12 mouse cellular contexts compared by ENCODE assay signal in genomic region chr17:75779770-75780169, GRCm38 (mm10).
DNase-seq lines count a peak whose midpoint lies in the region; ATAC-seq and TF ChIP-seq lines count a peak whose summit lies in the region.
"Had no signal": no experiment of that assay in that cellular context is flagged by ENCODE, and none has a peak within 500 bp of the region (broad histone marks: within the 10 kb centered on the region; RNA-seq: fewer than 3 reads in every experiment).

No protein-coding gene starts in this region.

- no peak overlapping the region for H3K4me3 ChIP-seq in hindbrain, embryonic 11.5 days (ENCODE audit: low read depth, low read length)
- no peak overlapping the region for H3K4me3 ChIP-seq in hindbrain, embryonic 16.5 days (ENCODE audit: low read length)
- H3K4me3 ChIP-seq in midbrain, postnatal 0 days (ENCODE audit: low read depth, low read length): no peak overlapping the region
- H3K4me3 ChIP-seq in midbrain, embryonic 13.5 days (replicated peaks): no peak overlapping the region
- no peak overlapping the region for H3K4me3 ChIP-seq in liver, embryonic 14.5 days (ENCODE audit: insufficient read depth in 1 of 2, low read depth in 2 of 2, low read length in 2 of 2)
- H3K4me3 ChIP-seq: embryonic facial prominence, embryonic 15.5 days; neural tube, embryonic 13.5 days had no signal

- no peaks in the 10 kb centered on the region for H3K27me3 ChIP-seq in hindbrain, embryonic 11.5 days (ENCODE audit: control insufficient read depth, insufficient read depth, low read length)
- no peaks in the 10 kb centered on the region for H3K27me3 ChIP-seq in hindbrain, embryonic 16.5 days (replicated peaks; ENCODE audit: control insufficient read depth, insufficient read depth, low read length)
- no peaks in the 10 kb centered on the region for H3K27me3 ChIP-seq in midbrain, postnatal 0 days (ENCODE audit: insufficient read depth, low read length)
- H3K27me3 ChIP-seq in midbrain, embryonic 13.5 days: no peaks in the 10 kb centered on the region
- no peaks in the 10 kb centered on the region for H3K27me3 ChIP-seq in liver, embryonic 14.5 days (ENCODE audit: control insufficient read depth, insufficient read depth, low read length)
- H3K27me3 ChIP-seq: embryonic facial prominence, embryonic 15.5 days; neural tube, embryonic 13.5 days had no signal

- TF ChIP-seq EP300 in liver, embryonic 14.5 days (IDR thresholded peaks at IDR 0.05; ENCODE audit: low read depth): no peak

- no peaks in the 10 kb centered on the region for H3K9me3 ChIP-seq in hindbrain, embryonic 11.5 days (ENCODE audit: control insufficient read depth, low read length)
- no peaks in the 10 kb centered on the region for H3K9me3 ChIP-seq in hindbrain, embryonic 16.5 days (ENCODE audit: control insufficient read depth, low read length)
- H3K9me3 ChIP-seq in midbrain, postnatal 0 days (ENCODE audit: low read length): no peaks in the 10 kb centered on the region
- H3K9me3 ChIP-seq in midbrain, embryonic 13.5 days: no peaks in the 10 kb centered on the region
- no peaks in the 10 kb centered on the region for H3K9me3 ChIP-seq in liver, embryonic 14.5 days (ENCODE audit: control insufficient read depth, low read length)
- H3K9me3 ChIP-seq: embryonic facial prominence, embryonic 15.5 days; neural tube, embryonic 13.5 days had no signal

- peak; percentile 35 for DNase-seq in hindbrain, embryonic 11.5 days (ENCODE audit: low spot score)
- DNase-seq in midbrain, postnatal 0 days (ENCODE audit: low spot score): no peak
- DNase-seq in brain, adult 2 months (ENCODE audit: low read depth, low spot score): peak; percentile 42
- no peak for DNase-seq in liver, embryonic 14.5 days (ENCODE audit: low read depth in 3 of 3, low spot score in 3 of 3)
- no peak for DNase-seq in spleen, adult 12 weeks (ENCODE audit: low spot score)
- DNase-seq in c-Kit-positive CD71-positive TER-119-positive erythroid progenitor cells, embryonic 14.5 days (ENCODE audit: low spot score): no peak
- DNase-seq: gastrocnemius, postnatal 36 days; heart, postnatal 4 days had no signal

- H3K36me3 ChIP-seq in hindbrain, embryonic 11.5 days (ENCODE audit: control insufficient read depth, insufficient read depth, low read length): no peaks in the 10 kb centered on the region
- H3K36me3 ChIP-seq in hindbrain, embryonic 16.5 days (ENCODE audit: control insufficient read depth, insufficient read depth, low read length): no peaks in the 10 kb centered on the region
- H3K36me3 ChIP-seq in midbrain, postnatal 0 days (ENCODE audit: insufficient read depth, low read length): no peaks in the 10 kb centered on the region
- no peaks in the 10 kb centered on the region for H3K36me3 ChIP-seq in midbrain, embryonic 13.5 days
- H3K36me3 ChIP-seq in liver, embryonic 14.5 days (replicated peaks; ENCODE audit: control insufficient read depth, insufficient read depth, low read depth): no peaks in the 10 kb centered on the region
- H3K36me3 ChIP-seq: embryonic facial prominence, embryonic 15.5 days; neural tube, embryonic 13.5 days had no signal

- no peak overlapping the region for H3K4me2 ChIP-seq in hindbrain, embryonic 11.5 days (replicated peaks; ENCODE audit: low read depth, low read length)
- no peak overlapping the region for H3K4me2 ChIP-seq in hindbrain, embryonic 16.5 days (ENCODE audit: low read length)
- no peak overlapping the region for H3K4me2 ChIP-seq in midbrain, postnatal 0 days (ENCODE audit: low read depth, low read length, poor library complexity, severe bottlenecking)
- no peak overlapping the region for H3K4me2 ChIP-seq in midbrain, embryonic 13.5 days (replicated peaks)
- H3K4me2 ChIP-seq in liver, embryonic 14.5 days (ENCODE audit: low read depth): no peak overlapping the region
- H3K4me2 ChIP-seq: embryonic facial prominence, embryonic 15.5 days; neural tube, embryonic 13.5 days had no signal

- H3K9ac ChIP-seq in hindbrain, embryonic 11.5 days (ENCODE audit: low read depth, low read length): no peak overlapping the region
- no peak overlapping the region for H3K9ac ChIP-seq in hindbrain, embryonic 16.5 days (ENCODE audit: low read depth, low read length)
- H3K9ac ChIP-seq in midbrain, postnatal 0 days (replicated peaks; ENCODE audit: low read length, poor library complexity, severe bottlenecking): no peak overlapping the region
- H3K9ac ChIP-seq in midbrain, embryonic 13.5 days (replicated peaks): no peak overlapping the region
- H3K9ac ChIP-seq in liver, embryonic 14.5 days (replicated peaks): no peak overlapping the region
- H3K9ac ChIP-seq: embryonic facial prominence, embryonic 15.5 days; neural tube, embryonic 13.5 days had no signal

- ATAC-seq in hindbrain, embryonic 11.5 days (ENCODE audit: low FRiP score): no peak
- no peak for ATAC-seq in hindbrain, embryonic 16.5 days
- no peak for ATAC-seq in midbrain, postnatal 0 days (ENCODE audit: low FRiP score)
- no peak for ATAC-seq in midbrain, embryonic 13.5 days
- ATAC-seq in liver, embryonic 14.5 days (ENCODE audit: insufficient read depth): no peak

- H3K27ac ChIP-seq in hindbrain, embryonic 11.5 days (ENCODE audit: low read depth, low read length): no peak overlapping the region
- no peak overlapping the region for H3K27ac ChIP-seq in hindbrain, embryonic 16.5 days (ENCODE audit: low read depth, low read length)
- H3K27ac ChIP-seq in midbrain, postnatal 0 days (ENCODE audit: low read depth, low read length): no peak overlapping the region
- no peak overlapping the region for H3K27ac ChIP-seq in midbrain, embryonic 13.5 days
- H3K27ac ChIP-seq in liver, embryonic 14.5 days: no peak overlapping the region
- H3K27ac ChIP-seq: embryonic facial prominence, embryonic 15.5 days; neural tube, embryonic 13.5 days had no signal

- H3K4me1 ChIP-seq in hindbrain, embryonic 11.5 days (replicated peaks; ENCODE audit: control insufficient read depth, insufficient read depth, low read length): no peaks in the 10 kb centered on the region
- no peaks in the 10 kb centered on the region for H3K4me1 ChIP-seq in hindbrain, embryonic 16.5 days (ENCODE audit: control insufficient read depth, insufficient read depth, low read depth, low read length)
- H3K4me1 ChIP-seq in midbrain, postnatal 0 days (ENCODE audit: insufficient read depth, low read length): no peaks in the 10 kb centered on the region
- H3K4me1 ChIP-seq in midbrain, embryonic 13.5 days (replicated peaks): no peaks in the 10 kb centered on the region
- H3K4me1 ChIP-seq in liver, embryonic 14.5 days (replicated peaks; ENCODE audit: control insufficient read depth in 2 of 2, insufficient read depth in 2 of 2, low read length in 1 of 2): no peaks in the 10 kb centered on the region
- H3K4me1 ChIP-seq: embryonic facial prominence, embryonic 15.5 days; neural tube, embryonic 13.5 days had no signal

- peak; percentile 48 for TF ChIP-seq CTCF in midbrain, postnatal 0 days (IDR thresholded peaks at IDR 0.05)
- peak; percentile 47; the same call in 1 of the 2 replicates for TF ChIP-seq CTCF in liver, embryonic 14.5 days (IDR thresholded peaks at IDR 0.05; ENCODE audit: low read depth)

- WGBS in hindbrain, embryonic 11.5 days: 46% methylated on average over 2 of the region's 2 CpGs
- 47% methylated on average over 2 of the region's 2 CpGs for WGBS in hindbrain, embryonic 16.5 days
- WGBS in midbrain, postnatal 0 days: 44% methylated on average over 2 of the region's 2 CpGs
- 34% methylated on average over 2 of the region's 2 CpGs for WGBS in midbrain, embryonic 13.5 days
- 29% methylated on average over 2 of the region's 2 CpGs for WGBS in liver, embryonic 14.5 days (ENCODE audit: insufficient replicate concordance)

Comparison
In these comparisons a context has a peak if more than half of its experiments do, and no peak if none do; other contexts are left out.
1. DNase-seq: peak in hindbrain, embryonic 11.5 days (single experiment) and brain, adult 2 months (single experiment); none in midbrain, postnatal 0 days (single experiment), liver, embryonic 14.5 days (0 of 3), spleen, adult 12 weeks (single experiment) and c-Kit-positive CD71-positive TER-119-positive erythroid progenitor cells, embryonic 14.5 days (single experiment).